Mouse (Mus musculus): ENCODE measurements around the gene Rpl38. TPM values are rescaled to one million over a fixed set of nuclear protein-coding genes. Genes with fewer than 3 reads are reported as not detected.
A peak's percentile ranks its signal among the peaks of the same experiment; 100 is the strongest.

Rpl38 gene
- total RNA-seq, 1 experiment from 2014 or later = 3,935 TPM

DNA sequence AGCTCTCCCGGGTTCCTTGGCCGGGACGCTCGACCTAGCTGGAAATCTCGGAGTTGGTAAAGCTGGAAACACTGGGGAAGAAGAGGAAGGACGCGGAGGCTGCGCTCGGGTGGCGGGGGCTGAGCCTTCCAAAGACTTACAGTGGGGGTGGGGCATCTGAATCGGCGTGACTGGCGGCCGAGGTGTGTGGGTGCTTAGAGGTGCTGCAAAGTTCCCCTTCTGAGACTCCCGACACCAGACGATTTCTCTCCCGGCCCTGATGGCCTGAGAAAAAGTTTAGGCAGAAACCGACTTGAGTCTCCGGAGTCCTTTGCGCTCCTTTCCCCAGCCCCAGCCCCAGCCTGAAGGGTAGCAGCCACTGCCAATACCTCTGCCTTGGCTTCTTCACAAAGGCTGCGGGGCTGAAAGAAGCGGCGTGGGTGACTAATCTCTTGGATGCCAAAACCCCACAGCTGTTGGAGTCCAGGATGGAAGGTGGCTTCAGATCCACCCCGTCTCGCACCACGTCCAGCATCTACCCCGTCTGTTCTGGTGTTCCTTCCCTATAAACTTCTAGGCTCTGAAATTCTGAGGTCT lies 7.6 kb downstream of the Rpl38 start:
- peak; percentile 19; the same call in 1 of the 2 replicates for ATAC-seq (replicated peaks; ENCODE audit: low read depth, poor library complexity, severe bottlenecking)

DNA sequence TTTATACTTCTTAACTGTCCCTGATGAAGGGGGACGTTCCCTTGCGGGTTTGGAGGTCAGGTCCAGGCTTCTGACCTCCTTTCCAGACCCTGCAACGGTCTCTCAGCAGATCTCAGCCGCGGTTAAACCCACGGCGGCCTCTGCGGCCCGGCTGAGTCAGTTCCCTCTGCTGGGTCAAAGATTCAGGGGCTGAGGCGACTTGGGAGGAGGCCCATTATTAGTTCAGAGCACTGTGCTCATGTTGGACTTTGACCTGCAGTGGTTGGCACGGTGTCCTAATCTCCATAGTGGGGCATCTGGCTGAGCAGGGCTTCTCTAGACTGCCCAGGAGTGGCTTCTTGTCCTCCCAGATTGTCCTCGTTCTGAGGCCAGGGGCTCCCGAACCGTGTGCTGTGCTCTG lies 8.1 kb downstream of the Rpl38 start:
- ATAC-seq (replicated peaks; ENCODE audit: low read depth, poor library complexity, severe bottlenecking) = peak; percentile 33

DNA sequence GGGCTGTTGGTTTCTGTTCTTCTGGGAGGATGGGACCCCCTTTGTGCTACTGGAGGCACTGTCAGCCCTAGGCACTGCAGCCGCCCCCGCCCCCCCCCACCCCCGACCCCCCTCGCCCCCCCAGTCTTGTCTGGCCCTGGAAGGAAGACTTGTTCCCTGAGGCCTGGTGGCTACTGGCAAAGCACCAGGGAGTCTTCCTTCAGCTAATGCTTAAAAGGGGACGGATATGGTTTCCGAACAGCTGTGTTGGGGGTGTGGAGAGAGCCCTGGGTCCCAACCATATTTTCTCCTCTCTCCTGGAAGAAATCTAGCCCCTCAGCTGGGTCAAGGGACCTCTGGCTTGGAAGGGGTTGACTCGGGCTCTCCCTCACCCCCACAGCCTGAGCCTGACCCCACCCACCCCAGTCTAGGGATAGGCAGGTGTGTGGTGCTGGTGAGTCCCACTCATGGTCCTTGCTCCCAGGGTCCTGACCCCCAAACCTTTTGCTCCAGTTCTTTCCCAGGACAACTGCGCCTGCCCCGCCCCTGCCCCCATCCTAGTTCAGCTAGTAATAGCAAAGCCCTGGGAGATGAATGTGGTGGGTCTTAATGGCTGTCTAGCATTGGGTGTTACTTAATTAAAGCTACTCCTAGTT lies 8.7 kb downstream of the Rpl38 start:
- ATAC-seq (replicated peaks; ENCODE audit: low read depth, poor library complexity, severe bottlenecking) = no peak

DNA sequence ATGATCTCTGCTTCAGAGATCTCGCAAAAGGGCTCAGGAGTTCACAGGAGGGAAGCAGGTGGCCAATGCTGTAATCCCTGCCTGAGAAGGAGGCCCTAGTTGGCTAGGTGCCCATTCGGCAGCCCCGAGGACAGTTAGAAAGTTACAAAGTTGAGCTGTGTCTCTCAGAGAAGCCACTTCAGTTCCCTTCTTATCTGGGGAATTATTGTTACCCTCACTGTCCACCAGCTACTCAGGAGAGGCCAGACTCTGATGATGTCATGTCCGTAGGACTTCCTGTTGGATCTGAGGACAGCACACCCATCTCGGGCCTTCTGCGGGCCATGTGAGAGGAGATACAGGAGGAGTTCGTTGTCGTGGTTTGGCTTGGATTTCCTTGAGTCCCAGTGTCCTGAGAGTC lies 11.3 kb downstream of the Rpl38 start:
- no peak for ATAC-seq (replicated peaks; ENCODE audit: low read depth, poor library complexity, severe bottlenecking)

DNA sequence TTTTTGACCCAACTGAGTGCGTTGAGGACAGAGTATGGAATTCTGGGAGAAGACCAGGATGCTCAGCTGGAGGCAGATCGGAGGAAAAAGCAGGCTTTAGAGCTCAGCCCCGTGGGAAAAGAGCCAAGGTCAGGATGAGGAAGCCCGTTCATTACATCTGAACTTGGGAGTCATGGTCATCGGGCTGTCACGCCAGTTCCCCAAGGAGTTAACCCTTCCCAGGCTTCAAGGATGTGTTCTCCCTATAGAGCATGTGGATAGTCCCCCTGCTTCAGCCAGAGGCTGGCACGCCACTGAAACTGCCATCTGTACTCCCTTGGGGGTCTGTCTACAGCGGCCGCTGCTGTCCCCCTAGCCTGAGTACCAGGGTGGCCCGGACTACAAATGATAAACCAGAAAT lies 12.0 kb downstream of the Rpl38 start:
- ATAC-seq (replicated peaks; ENCODE audit: low read depth, poor library complexity, severe bottlenecking) = no peak

DNA sequence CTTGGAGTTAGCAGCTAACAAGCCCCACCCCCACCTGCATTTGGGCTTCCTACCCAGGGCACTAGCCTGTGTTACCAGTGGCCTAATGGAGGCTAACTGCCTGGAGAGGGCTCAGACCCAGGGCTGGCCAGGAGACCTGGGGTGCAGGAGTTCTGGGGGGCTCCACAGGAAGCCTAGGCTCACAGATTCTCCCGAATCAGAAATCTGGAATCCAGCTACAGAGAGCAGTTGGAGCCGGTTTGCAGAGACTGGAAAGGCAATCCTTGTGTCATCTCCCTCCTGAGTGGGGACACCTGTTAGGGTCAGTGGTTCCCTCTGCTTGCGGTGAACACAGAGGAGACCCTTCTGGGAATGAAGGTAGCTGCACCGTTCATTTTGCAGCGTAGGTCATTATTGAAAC lies 12.7 kb downstream of the Rpl38 start:
- no peak for ATAC-seq (replicated peaks; ENCODE audit: low read depth, poor library complexity, severe bottlenecking)

DNA sequence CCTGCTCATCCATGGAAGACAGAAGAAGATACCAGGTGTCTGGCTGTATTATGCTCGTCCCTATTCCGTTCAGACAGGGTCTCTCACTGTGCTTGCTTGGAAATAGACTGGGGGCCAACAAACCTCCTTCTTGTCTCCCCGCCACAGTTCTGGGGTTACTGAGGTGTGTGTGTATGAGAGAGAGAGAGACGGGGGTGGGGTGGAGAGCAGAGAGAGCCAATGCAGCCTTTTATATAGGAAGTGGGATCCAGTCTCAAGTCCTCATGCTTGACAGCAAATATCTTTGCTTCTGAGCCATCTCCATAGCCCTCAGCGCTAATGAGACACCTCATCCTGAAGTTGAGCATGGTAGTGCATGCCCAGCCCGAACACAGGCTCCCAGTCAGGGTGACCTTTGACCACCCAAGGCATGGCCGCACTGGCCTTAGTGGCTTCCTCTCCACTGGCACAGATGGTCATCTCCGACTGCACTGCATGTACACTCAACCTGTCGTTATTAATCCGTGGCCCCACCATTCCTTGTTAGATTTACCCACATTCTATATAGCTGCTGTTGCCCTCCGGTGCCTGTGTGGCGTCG lies 14.1 kb downstream of the Rpl38 start:
- ATAC-seq (replicated peaks; ENCODE audit: low read depth, poor library complexity, severe bottlenecking) = no peak

DNA sequence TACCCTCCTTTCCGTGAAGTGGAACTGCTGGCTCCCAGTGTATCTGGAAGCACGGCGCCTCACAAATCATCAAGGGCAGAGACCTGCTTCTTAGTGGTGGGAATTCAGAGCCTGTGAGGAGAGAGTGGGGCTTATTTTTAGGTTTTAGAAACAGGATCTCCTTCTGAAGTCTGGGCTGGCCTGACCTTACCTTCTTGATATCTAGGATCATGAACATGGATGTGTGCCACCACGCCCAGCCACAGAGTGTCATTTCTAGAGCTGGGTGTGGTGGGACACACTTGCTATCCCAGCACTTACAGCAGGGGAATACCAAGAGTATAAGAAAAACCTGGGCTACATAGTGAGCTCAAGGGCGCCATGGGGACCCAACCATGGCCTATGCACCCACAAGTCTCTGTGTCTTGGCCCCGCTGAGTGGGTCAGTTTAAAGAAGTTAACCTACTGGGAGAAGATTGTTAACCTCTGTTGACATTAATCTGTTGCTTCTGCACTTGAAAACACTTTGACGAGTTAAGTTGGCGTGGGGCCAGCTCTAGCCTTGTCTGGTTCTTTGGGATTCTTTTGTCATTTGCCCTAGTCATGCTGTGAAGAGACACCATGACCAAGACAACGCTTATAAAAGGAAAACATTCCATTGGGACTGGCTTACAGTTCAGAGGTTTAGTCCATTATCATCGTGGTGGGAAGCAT lies 14.9 kb downstream of the Rpl38 start:
- no peak for ATAC-seq (replicated peaks; ENCODE audit: low read depth, poor library complexity, severe bottlenecking)

DNA sequence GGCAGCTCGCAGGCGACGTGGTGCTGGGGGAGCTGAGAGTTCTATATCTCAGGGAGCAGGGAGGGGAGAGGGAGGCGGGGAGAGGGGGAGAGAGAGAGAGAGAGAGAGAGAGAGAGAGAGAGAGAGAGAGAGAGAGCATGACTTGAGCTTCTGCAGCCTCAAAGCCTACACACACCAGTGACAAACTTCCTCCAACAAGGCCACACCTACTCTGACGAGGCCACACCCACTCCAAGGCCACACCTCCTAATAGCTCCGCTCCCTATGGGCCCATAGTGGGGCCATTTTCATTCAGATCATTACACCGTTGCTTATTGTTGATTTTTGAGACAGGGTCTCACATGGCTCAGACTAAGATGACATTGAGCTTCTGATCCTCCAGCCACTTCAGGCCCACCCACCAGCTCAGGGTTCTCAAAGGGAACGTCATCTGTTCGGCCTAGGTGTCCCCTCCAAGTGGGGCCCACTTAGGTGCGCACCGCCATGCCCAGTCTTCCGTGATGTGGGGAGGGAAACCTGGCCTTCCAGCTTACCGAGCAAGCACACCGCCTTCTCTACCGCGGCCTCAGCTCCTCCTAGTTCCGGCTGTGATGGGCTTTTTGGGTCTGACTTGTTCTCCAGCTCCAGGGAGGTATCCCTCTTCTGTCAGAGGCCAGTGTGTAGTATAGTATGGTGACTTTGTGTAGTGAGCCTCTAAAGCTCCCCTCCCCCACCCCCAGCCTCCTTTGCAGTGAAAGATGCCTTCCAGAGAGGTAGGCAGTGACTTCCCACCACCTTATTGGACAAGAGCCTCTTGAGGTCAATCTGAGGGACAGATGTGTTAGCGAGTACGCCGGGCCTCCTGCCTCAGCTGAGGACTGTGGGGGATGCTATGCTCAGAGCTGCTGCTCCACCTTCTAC lies 15.6 kb downstream of the Rpl38 start:
- no peak; the same call in 1 of the 2 replicates for ATAC-seq (replicated peaks; ENCODE audit: low read depth, poor library complexity, severe bottlenecking)

DNA sequence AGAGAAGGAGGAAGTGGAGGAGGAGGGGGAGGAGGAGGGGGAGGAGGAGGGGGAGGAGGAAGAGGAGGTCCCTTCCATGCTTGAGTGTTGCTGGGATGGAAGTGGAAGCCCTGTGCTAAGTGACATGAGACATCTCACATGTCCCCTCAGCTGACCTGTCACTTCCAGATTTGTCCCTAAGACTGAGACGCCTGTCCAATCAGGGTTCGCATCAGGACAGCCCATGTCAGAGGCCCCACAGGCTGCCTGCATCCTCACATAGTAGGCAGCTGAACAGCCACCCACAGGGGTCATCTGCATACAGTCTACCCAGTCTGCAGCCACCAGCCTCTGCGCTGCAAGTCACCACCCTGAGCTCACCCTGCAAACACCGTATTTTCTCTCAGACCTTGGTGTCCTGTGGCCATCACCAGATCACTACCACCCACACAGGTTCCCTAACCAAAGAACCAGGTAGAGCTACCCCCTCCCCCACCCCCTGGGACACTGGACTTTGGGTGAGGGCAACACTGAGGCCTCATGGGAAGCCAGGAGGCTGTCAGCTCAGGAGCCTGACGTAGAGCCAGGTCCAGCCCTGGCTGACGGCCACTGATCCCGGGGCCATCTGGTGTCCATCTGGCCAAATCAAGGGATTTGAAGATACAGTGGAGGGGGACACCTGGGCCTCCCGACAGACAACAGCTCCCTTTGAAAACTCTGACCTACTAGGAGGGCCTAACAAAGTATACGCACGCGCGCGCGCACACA lies 16.5 kb downstream of the Rpl38 start:
- no peak for ATAC-seq (replicated peaks; ENCODE audit: low read depth, poor library complexity, severe bottlenecking)

DNA sequence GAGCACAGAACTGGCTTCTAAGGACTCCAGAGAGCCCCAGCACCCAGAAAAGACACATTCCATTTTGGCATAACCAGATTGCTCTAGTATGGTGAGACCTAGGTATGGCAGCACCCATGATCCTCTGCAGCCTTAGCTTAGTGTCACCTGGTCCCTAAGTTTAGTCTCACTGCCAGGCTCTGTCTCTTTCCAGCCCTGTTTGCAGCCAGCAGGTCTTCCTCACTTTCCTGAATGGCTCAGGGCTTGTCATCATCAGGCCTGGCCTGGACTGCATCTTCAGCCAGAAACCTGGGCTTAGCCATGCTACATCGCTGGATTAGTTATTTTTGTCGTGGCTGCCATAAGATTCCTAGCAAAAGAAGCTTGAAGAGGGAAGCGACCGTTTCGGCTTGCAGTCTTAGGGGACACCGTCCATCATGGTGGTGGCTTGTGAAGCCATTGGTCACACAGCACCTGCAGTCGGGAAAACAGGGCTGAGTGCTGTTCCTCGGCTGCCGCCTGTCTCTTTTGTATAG lies 17.3 kb downstream of the Rpl38 start:
- no peak for ATAC-seq (replicated peaks; ENCODE audit: low read depth, poor library complexity, severe bottlenecking)

DNA sequence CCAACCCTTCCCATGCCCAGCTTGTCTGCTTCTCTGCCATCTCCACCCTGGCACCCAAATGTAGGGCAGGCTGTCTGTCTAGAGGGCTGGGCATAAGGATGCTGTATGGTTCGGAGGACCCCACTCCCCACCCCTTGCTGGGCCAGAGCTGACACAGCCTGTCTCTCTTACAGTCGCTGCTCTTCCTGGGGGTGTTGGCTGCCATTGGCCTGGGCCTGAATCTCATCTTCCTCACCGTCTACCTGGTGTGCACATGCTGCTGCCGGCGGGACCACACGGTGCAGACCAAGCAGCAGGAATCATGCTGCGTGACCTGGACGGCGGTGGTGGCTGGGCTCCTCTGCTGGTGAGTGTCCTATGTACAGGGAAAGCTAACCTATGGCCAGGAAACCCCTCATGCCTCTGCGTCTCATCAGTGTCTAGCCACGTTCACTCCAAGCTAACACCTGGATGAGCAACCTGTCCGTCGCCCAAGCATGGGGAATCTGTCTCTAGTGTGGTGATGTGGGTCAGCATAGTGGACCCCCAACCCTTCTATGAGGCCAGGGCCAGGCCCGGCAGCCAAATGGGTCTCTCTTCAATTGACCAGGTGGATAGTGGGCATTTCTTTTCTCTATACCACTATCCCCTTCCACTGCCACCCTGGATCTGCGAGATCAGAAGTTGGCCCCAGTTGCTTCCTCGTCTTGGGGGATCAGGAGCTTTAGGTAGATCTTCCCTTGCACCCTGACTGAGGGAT lies 18.1 kb downstream of the Rpl38 start:
- ATAC-seq (replicated peaks; ENCODE audit: low read depth, poor library complexity, severe bottlenecking) = 0 out of 2 replicates have a peak, but pooled peaks have one; percentile 33

DNA sequence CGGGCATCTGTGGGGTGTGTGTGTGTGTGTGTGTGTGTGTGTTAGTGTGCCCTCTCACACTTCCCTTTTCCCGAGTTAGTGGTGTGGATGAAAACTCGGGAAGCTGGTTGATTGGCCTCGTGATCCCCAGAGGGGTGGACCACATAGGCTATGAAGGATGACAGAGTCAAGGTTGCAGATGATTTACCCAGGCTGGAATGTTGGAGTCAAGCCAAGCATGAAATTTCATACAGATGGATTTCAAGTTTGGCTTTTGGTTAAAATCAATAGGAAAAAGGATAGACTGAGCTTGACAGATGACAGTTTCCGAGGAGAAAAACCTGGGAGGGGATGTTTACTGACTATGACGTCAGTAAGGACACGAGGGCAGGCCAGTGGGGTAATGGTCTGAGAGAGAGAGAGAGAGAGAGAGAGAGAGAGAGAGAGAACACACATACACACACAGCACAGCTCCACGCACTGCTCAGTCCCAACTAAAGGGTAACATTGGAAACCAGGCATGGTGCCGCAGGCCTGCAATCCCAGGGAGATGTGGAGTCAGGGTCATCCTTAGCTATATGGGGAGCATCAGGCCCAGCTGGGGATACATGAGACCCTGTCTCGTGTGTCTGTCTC lies 19.4 kb downstream of the Rpl38 start:
- no peak for ATAC-seq (replicated peaks; ENCODE audit: low read depth, poor library complexity, severe bottlenecking)

DNA sequence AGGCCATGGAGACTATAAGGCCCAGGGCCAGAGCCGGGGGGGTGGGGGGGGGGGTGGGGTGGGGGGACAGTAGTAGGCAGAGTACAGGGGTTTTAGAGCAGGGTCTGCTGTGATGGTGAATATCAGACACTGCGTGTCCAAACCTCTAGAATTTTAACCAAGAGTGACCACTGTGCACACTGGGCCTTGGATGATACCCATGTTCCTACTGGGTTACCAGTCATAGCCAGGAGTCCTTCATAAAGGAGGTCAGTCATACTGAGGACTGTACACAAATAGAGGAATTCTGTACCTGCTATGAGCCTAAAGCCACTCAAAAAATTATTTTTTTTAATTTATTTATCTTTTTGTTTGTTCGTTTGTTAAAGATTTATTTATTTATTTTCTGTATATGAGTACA lies 20.4 kb downstream of the Rpl38 start:
- no peak for ATAC-seq (replicated peaks; ENCODE audit: low read depth, poor library complexity, severe bottlenecking)

DNA sequence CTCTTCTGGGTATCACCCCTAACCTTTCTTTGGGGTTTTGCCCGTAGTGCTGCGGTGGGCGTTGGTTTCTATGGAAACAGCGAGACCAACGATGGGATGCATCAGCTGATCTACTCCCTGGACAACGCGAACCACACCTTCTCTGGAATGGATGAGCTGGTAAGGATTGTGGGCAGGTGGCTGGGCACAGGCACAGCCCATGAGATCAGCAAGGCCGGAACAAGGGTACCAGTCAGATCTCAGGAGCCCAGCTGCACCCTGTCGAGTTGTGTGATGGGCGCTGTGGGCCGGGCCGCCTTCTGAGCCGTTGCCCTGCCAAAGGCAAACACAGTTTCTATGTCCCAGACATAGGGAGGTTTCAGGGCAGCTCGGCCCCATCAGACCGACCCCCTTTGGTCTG lies 21.9 kb downstream of the Rpl38 start:
- no peak for ATAC-seq (replicated peaks; ENCODE audit: low read depth, poor library complexity, severe bottlenecking)

DNA sequence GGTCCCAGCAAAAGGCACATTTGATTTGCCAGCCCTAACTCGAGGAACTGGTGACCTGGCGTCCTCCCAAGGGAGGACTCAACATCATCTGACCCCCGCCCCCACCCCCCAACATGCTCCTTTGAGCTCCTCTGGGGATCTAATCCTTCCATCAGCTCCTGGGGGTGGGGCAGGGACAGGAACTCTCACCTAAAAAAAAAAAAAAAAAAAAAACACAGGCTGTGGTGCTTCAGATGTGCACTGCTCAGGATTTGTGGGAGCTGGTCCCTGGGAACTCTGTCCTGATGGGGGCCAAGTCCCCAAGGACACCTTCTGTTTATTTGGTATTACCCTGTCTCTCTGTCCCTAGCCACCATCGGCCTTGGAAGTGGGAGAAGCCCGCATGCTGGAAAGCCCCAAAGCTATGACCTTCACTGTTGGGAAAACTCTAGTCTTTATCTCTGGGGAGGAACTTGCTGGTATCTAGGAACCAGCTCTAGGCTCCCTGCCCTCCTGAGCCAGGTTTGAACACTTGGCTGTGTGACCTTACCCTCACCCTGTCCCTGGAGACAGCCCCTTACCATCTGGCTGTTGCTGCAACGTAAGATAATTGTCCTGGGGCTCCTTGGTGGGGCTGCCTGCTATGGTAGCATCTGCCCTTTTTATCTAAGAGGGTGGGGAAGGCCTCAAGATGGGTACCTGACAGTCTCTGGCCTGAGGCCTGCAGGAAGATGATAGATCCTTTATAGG lies 23.3 kb downstream of the Rpl38 start:
- no peak for ATAC-seq (replicated peaks; ENCODE audit: low read depth, poor library complexity, severe bottlenecking)

DNA sequence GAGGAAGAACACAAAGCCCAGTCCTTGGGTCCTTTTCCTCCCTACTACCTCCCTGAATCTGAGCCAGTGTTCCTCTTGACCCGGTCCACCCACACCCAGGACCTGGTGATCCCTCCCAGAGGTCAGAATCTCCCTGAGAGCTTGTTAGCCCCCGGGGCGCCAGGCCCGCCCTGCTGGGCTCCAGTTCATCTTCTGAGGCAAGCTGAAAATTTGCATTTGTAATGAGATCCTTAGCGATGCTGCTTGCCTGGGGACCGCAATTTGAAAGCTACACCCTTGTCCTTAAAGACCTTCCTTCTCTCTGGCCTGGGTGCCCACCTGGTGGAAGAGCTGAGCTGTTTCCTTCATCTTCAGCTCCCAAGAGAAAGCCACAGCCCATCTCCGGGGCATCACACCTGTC lies 24.3 kb downstream of the Rpl38 start:
- ATAC-seq (replicated peaks; ENCODE audit: low read depth, poor library complexity, severe bottlenecking) = no peak

DNA sequence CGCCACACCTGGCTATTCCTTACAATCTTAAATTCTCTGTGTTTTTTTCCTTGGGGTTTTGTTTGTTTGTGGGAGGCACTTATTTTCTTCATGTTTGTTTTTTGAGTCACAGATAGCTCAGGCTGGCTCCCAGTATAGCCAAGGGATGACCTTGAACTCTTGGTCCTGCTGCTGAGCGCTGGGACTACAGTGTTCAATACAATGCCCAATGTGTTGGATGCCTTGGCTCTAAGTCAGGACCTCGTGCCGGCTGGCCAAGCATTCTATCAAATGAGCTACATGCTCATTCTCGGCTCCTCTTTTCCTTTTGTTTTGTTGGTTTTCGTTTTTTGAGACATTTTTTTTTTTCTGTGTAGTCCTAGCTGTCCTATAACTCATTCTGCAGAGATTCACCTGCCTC lies 25.1 kb downstream of the Rpl38 start:
- no peak for ATAC-seq (replicated peaks; ENCODE audit: low read depth, poor library complexity, severe bottlenecking)

Data from common myeloid progenitor, adult 5-6 weeks (primary cell).